Mouse (Mus musculus): ENCODE measurements around the gene Rab37.

Gene Rab37

GRCm38 (mm10) chr11:115169430-115169829 lies 78.2 kb downstream of the Rab37 start:
- no peak for DNase-seq

- DNase-seq: peak; percentile 60 to 71
Observed at GRCm38 (mm10) chr11:115171125-115171524, 79.9 kb downstream of the Rab37 start.

GRCm38 (mm10) chr11:115172825-115173287 lies 81.6 kb downstream of the Rab37 start:
- no peak for DNase-seq

GRCm38 (mm10) chr11:115173549-115174339 lies 82.5 kb downstream of the Rab37 start:
- no peak for DNase-seq

GRCm38 (mm10) chr11:115176399-115177190 lies 85.4 kb downstream of the Rab37 start:
- no peak for DNase-seq

GRCm38 (mm10) chr11:115177559-115178195 lies 86.4 kb downstream of the Rab37 start:
- DNase-seq: no peak

- DNase-seq: no peak
Observed at GRCm38 (mm10) chr11:115178766-115179165, 87.5 kb downstream of the Rab37 start.

GRCm38 (mm10) chr11:115179191-115179590 lies 88.0 kb downstream of the Rab37 start:
- DNase-seq: no peak

- no peak for DNase-seq
Observed at GRCm38 (mm10) chr11:115179881-115180280, 88.7 kb downstream of the Rab37 start.

- peak; percentile 86 to 87 for DNase-seq
Observed at GRCm38 (mm10) chr11:115181913-115182638, 90.8 kb downstream of the Rab37 start.

GRCm38 (mm10) chr11:115184973-115185372 lies 93.7 kb downstream of the Rab37 start:
- no peak for DNase-seq

- peak; percentile 99 to 100 for DNase-seq
Observed at GRCm38 (mm10) chr11:115187224-115187639, 96.0 kb downstream of the Rab37 start, which contains the start of gene Tmem104. Gene Tmem104, plus strand, starts transcription at chr11:115187487.

- no peak for DNase-seq
Observed at GRCm38 (mm10) chr11:115187693-115188092, 96.5 kb downstream of the Rab37 start, which contains the start of gene Nat9. Gene Nat9, minus strand, starts transcription at chr11:115187859.

- DNase-seq: no peak
Observed at GRCm38 (mm10) chr11:115188539-115189231, 97.5 kb downstream of the Rab37 start.

- no peak for DNase-seq
Observed at GRCm38 (mm10) chr11:115189304-115189703, 98.1 kb downstream of the Rab37 start.

GRCm38 (mm10) chr11:115192180-115192579 lies 100.9 kb downstream of the Rab37 start:
- DNase-seq: no peak

- no peak for DNase-seq
Observed at GRCm38 (mm10) chr11:115194693-115195092, 103.5 kb downstream of the Rab37 start.

- DNase-seq: no peak
Observed at GRCm38 (mm10) chr11:115195933-115196332, 104.7 kb downstream of the Rab37 start.

- no peak for DNase-seq
Observed at GRCm38 (mm10) chr11:115197558-115197957, 106.3 kb downstream of the Rab37 start.

GRCm38 (mm10) chr11:115198932-115199384 lies 107.7 kb downstream of the Rab37 start:
- DNase-seq: no peak

GRCm38 (mm10) chr11:115200520-115200919 lies 109.3 kb downstream of the Rab37 start:
- no peak for DNase-seq

GRCm38 (mm10) chr11:115202316-115202715 lies 111.1 kb downstream of the Rab37 start:
- DNase-seq: peak; percentile 95 to 97
